Mouse (Mus musculus): ENCODE measurements at regions not wholly inside any gene's neighbourhood (a gene's known extent, or its start where the extent isn't known, plus 50 kb on each side); places are given as distances from the start of the nearest gene placed in this dataset.

GRCm38 (mm10) chr11:112282911-112283310 lies 499.1 kb upstream of the Sox9 start:
- in situ Hi-C loops (cut with MboI; ENCODE audit: unreplicated experiment in 2 of 2), result no loop called here

GRCm38 (mm10) chr11:112298901-112299341 lies 483.1 kb upstream of the Sox9 start:
- in situ Hi-C loops (cut with MboI; ENCODE audit: unreplicated experiment in 2 of 2), result no loop called here

GRCm38 (mm10) chr11:112303091-112303490 lies 478.9 kb upstream of the Sox9 start:
- in situ Hi-C loops (cut with MboI; ENCODE audit: unreplicated experiment in 2 of 2), result no loop called here

GRCm38 (mm10) chr11:112325850-112326249 lies 456.2 kb upstream of the Sox9 start:
- in situ Hi-C loops (cut with MboI; ENCODE audit: unreplicated experiment in 2 of 2), result no loop called here

- in situ Hi-C loops (cut with MboI; ENCODE audit: unreplicated experiment in 2 of 2), result no loop called here
These were observed 454.4 kb upstream of the Sox9 start for GRCm38 (mm10) chr11:112327606-112328005.

- in situ Hi-C loops (cut with MboI; ENCODE audit: unreplicated experiment in 2 of 2), result no loop called here
These were observed 436.9 kb upstream of the Sox9 start for GRCm38 (mm10) chr11:112345133-112345532.

GRCm38 (mm10) chr11:112345586-112345985 lies 436.4 kb upstream of the Sox9 start:
- in situ Hi-C loops (cut with MboI; ENCODE audit: unreplicated experiment in 2 of 2), result no loop called here

GRCm38 (mm10) chr11:112346089-112346488 lies 435.9 kb upstream of the Sox9 start:
- in situ Hi-C loops (cut with MboI; ENCODE audit: unreplicated experiment in 2 of 2), result no loop called here

GRCm38 (mm10) chr11:112346532-112346931 lies 435.5 kb upstream of the Sox9 start:
- in situ Hi-C loops (cut with MboI; ENCODE audit: unreplicated experiment in 2 of 2), result no loop called here

- in situ Hi-C loops (cut with MboI; ENCODE audit: unreplicated experiment in 2 of 2), result no loop called here
These were observed 426.7 kb upstream of the Sox9 start for GRCm38 (mm10) chr11:112355311-112355710.

GRCm38 (mm10) chr11:112366715-112367114 lies 415.3 kb upstream of the Sox9 start:
- in situ Hi-C loops (cut with MboI; ENCODE audit: unreplicated experiment in 2 of 2), result no loop called here

- in situ Hi-C loops (cut with MboI; ENCODE audit: unreplicated experiment in 2 of 2), result no loop called here
These were observed 411.1 kb upstream of the Sox9 start for GRCm38 (mm10) chr11:112370941-112371340.

- in situ Hi-C loops (cut with MboI; ENCODE audit: unreplicated experiment in 2 of 2), result no loop called here
These were observed 382.0 kb upstream of the Sox9 start for GRCm38 (mm10) chr11:112400069-112400468.

GRCm38 (mm10) chr11:112407681-112408080 lies 374.3 kb upstream of the Sox9 start:
- in situ Hi-C loops (cut with MboI; ENCODE audit: unreplicated experiment in 2 of 2), result no loop called here

- in situ Hi-C loops (cut with MboI; ENCODE audit: unreplicated experiment in 2 of 2), result no loop called here
These were observed 369.6 kb upstream of the Sox9 start for GRCm38 (mm10) chr11:112412434-112412833.

GRCm38 (mm10) chr11:112442639-112443038 lies 339.4 kb upstream of the Sox9 start:
- in situ Hi-C loops (cut with MboI; ENCODE audit: unreplicated experiment in 2 of 2), result no loop called here

- in situ Hi-C loops (cut with MboI; ENCODE audit: unreplicated experiment in 2 of 2), result no loop called here
These were observed 338.1 kb upstream of the Sox9 start for GRCm38 (mm10) chr11:112443890-112444289.

GRCm38 (mm10) chr11:112449632-112450031 lies 332.4 kb upstream of the Sox9 start:
- in situ Hi-C loops (cut with MboI; ENCODE audit: unreplicated experiment in 2 of 2), result no loop called here

GRCm38 (mm10) chr11:112450227-112450626 lies 331.8 kb upstream of the Sox9 start:
- in situ Hi-C loops (cut with MboI; ENCODE audit: unreplicated experiment in 2 of 2), result no loop called here

- in situ Hi-C loops (cut with MboI; ENCODE audit: unreplicated experiment in 2 of 2), result no loop called here
These were observed 323.9 kb upstream of the Sox9 start for GRCm38 (mm10) chr11:112458075-112458474.

- in situ Hi-C loops (cut with MboI; ENCODE audit: unreplicated experiment in 2 of 2), result no loop called here
These were observed 318.9 kb upstream of the Sox9 start for GRCm38 (mm10) chr11:112463121-112463520.

- in situ Hi-C loops (cut with MboI; ENCODE audit: unreplicated experiment in 2 of 2), result no loop called here
These were observed 317.6 kb upstream of the Sox9 start for GRCm38 (mm10) chr11:112464386-112464785.

GRCm38 (mm10) chr11:112470336-112470735 lies 311.7 kb upstream of the Sox9 start:
- in situ Hi-C loops (cut with MboI; ENCODE audit: unreplicated experiment in 2 of 2), result no loop called here

Measured in v-Abl transformed pro-B cells (cell line).